Mouse (Mus musculus): ENCODE data around the gene Gm45208. TPM values are rescaled to one million over a fixed set of nuclear protein-coding genes. Genes with fewer than 3 reads are reported as not detected.

Gene Gm45208
- polyA plus RNA-seq (2012; rRNA removed), result 0.46 TPM in 1 of 2 replicates, not detected in the other

- H3K4me3 ChIP-seq (ENCODE audit: insufficient read depth, low read length), result peak within 1 kb of the TSS; percentile 85
- no peaks in the 10 kb centered on the region for H3K4me1 ChIP-seq (ENCODE audit: control insufficient read depth, insufficient read depth, low read length)
- TF ChIP-seq POLR2A (IDR thresholded peaks at IDR 0.05; ENCODE audit: extremely low read depth, insufficient read depth, low read length) (no peak), CTCF (IDR thresholded peaks at IDR 0.05; ENCODE audit: extremely low read depth, insufficient read depth, low read length) (no peak)
- peak within 1 kb of the TSS; percentile 89 for H3K27ac ChIP-seq (ENCODE audit: insufficient read depth, low read length)
Observed at GRCm38 (mm10) chrX:7721514-7722281, at the start of gene Gm45208. Gene Gm45208, plus strand, starts transcription at chrX:7722245.

GRCm38 (mm10) chrX:7672739-7673138 is 49.3 kb upstream of the Gm45208 start:
- Histone ChIP-seq H3K27ac (ENCODE audit: insufficient read depth, low read length) (no peak overlapping the region), H3K4me1 (ENCODE audit: control insufficient read depth, insufficient read depth, low read length) (no peaks in the 10 kb centered on the region), H3K4me3 (ENCODE audit: insufficient read depth, low read length) (no peak overlapping the region)
- TF ChIP-seq POLR2A (IDR thresholded peaks at IDR 0.05; ENCODE audit: extremely low read depth, insufficient read depth, low read length), result no peak
- no peak for TF ChIP-seq CTCF (IDR thresholded peaks at IDR 0.05; ENCODE audit: extremely low read depth, insufficient read depth, low read length)

- no peak overlapping the region for H3K27ac ChIP-seq (ENCODE audit: insufficient read depth, low read length)
- TF ChIP-seq CTCF (IDR thresholded peaks at IDR 0.05; ENCODE audit: extremely low read depth, insufficient read depth, low read length), result no peak
- TF ChIP-seq POLR2A (IDR thresholded peaks at IDR 0.05; ENCODE audit: extremely low read depth, insufficient read depth, low read length), result no peak
- H3K4me1 ChIP-seq (ENCODE audit: control insufficient read depth, insufficient read depth, low read length), result no peaks in the 10 kb centered on the region
- H3K4me3 ChIP-seq (ENCODE audit: insufficient read depth, low read length), result no peak overlapping the region; the same call in 1 of the 2 replicates
Observed at GRCm38 (mm10) chrX:7673578-7674281, 48.3 kb upstream of the Gm45208 start.

GRCm38 (mm10) chrX:7674284-7675000 is 47.6 kb upstream of the Gm45208 start:
- no peak for TF ChIP-seq POLR2A (IDR thresholded peaks at IDR 0.05; ENCODE audit: extremely low read depth, insufficient read depth, low read length)
- no peak for TF ChIP-seq CTCF (IDR thresholded peaks at IDR 0.05; ENCODE audit: extremely low read depth, insufficient read depth, low read length)
- Histone ChIP-seq H3K27ac (ENCODE audit: insufficient read depth, low read length) (no peak overlapping the region), H3K4me3 (ENCODE audit: insufficient read depth, low read length) (peak overlapping the region; percentile 47), H3K4me1 (ENCODE audit: control insufficient read depth, insufficient read depth, low read length) (no peaks in the 10 kb centered on the region)

- H3K27ac ChIP-seq (ENCODE audit: insufficient read depth, low read length), result no peak overlapping the region
- H3K4me1 ChIP-seq (ENCODE audit: control insufficient read depth, insufficient read depth, low read length), result no peaks in the 10 kb centered on the region
- H3K4me3 ChIP-seq (ENCODE audit: insufficient read depth, low read length), result peak overlapping the region; percentile 47
- TF ChIP-seq POLR2A (IDR thresholded peaks at IDR 0.05; ENCODE audit: extremely low read depth, insufficient read depth, low read length) (no peak), CTCF (IDR thresholded peaks at IDR 0.05; ENCODE audit: extremely low read depth, insufficient read depth, low read length) (no peak)
Observed at GRCm38 (mm10) chrX:7675001-7675380, 47.1 kb upstream of the Gm45208 start.

GRCm38 (mm10) chrX:7678986-7679385 is 43.1 kb upstream of the Gm45208 start:
- H3K4me1 ChIP-seq (ENCODE audit: control insufficient read depth, insufficient read depth, low read length), result no peaks in the 10 kb centered on the region
- TF ChIP-seq POLR2A (IDR thresholded peaks at IDR 0.05; ENCODE audit: extremely low read depth, insufficient read depth, low read length) (no peak), CTCF (IDR thresholded peaks at IDR 0.05; ENCODE audit: extremely low read depth, insufficient read depth, low read length) (0 out of 2 replicates have a peak, but pooled peaks have one; percentile 12)
- no peak overlapping the region for H3K4me3 ChIP-seq (ENCODE audit: insufficient read depth, low read length)
- no peak overlapping the region for H3K27ac ChIP-seq (ENCODE audit: insufficient read depth, low read length)

- Histone ChIP-seq H3K27ac (ENCODE audit: insufficient read depth, low read length) (no peak overlapping the region), H3K4me1 (ENCODE audit: control insufficient read depth, insufficient read depth, low read length) (no peaks in the 10 kb centered on the region), H3K4me3 (ENCODE audit: insufficient read depth, low read length) (no peak overlapping the region)
- TF ChIP-seq POLR2A (IDR thresholded peaks at IDR 0.05; ENCODE audit: extremely low read depth, insufficient read depth, low read length), result no peak
- TF ChIP-seq CTCF (IDR thresholded peaks at IDR 0.05; ENCODE audit: extremely low read depth, insufficient read depth, low read length), result peak; percentile 13; the same call in 1 of the 2 replicates
Observed at GRCm38 (mm10) chrX:7679405-7680056, 42.5 kb upstream of the Gm45208 start.

GRCm38 (mm10) chrX:7680057-7680412 is 42.0 kb upstream of the Gm45208 start:
- TF ChIP-seq CTCF (IDR thresholded peaks at IDR 0.05; ENCODE audit: extremely low read depth, insufficient read depth, low read length), result no peak
- TF ChIP-seq POLR2A (IDR thresholded peaks at IDR 0.05; ENCODE audit: extremely low read depth, insufficient read depth, low read length), result no peak
- no peak overlapping the region for H3K27ac ChIP-seq (ENCODE audit: insufficient read depth, low read length)
- no peak overlapping the region for H3K4me3 ChIP-seq (ENCODE audit: insufficient read depth, low read length)
- H3K4me1 ChIP-seq (ENCODE audit: control insufficient read depth, insufficient read depth, low read length), result no peaks in the 10 kb centered on the region

GRCm38 (mm10) chrX:7680864-7681263 is 41.2 kb upstream of the Gm45208 start, which contains the start of gene Magix:
Gene Magix, minus strand, starts transcription at chrX:7681251.
- no peaks in the 10 kb centered on the region for H3K4me1 ChIP-seq (ENCODE audit: control insufficient read depth, insufficient read depth, low read length)
- H3K27ac ChIP-seq (ENCODE audit: insufficient read depth, low read length), result no peak within 1 kb of the TSS; the same call in 1 of the 2 replicates
- H3K4me3 ChIP-seq (ENCODE audit: insufficient read depth, low read length), result no peak within 1 kb of the TSS
- TF ChIP-seq POLR2A (IDR thresholded peaks at IDR 0.05; ENCODE audit: extremely low read depth, insufficient read depth, low read length) (no peak), CTCF (IDR thresholded peaks at IDR 0.05; ENCODE audit: extremely low read depth, insufficient read depth, low read length) (no peak)

All from cortical plate, adult 2 months (tissue).